Mouse (Mus musculus) c-Kit-positive CD71-negative TER-119-negative erythroid progenitor cells, embryonic 14.5 days (primary cell): ENCODE measurements at regions not wholly inside any gene's neighbourhood (a gene's known extent, or its start where the extent isn't known, plus 50 kb on each side); places are given as distances from the start of the nearest gene placed in this dataset.

ENCODE experiments used
- DNase-seq: peaks from one replicate; pipeline ENCODE4 v3.0.0-alpha.2; 2013; ENCODE audit warnings: low read depth

DNA sequence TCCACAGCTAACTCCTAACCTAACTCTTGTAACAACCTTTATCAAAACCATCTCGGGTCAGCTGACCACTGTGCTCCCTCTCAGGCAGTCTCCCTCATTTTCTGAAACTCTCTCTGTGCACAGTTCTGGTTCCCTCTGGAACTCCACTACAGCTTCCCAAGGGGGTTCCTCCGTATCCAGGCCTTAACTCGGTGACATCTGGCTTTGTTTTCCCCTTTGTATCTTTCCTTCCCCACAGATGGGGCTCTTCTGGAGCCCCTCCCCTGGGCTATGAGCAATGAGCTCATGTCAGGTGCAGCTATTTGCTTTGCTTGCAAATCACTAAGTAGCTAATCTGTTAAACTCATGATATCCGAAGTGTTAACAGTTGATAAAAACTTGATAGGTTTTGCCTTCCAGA is 535.6 kb downstream of the Slc4a3 start:
- DNase-seq, result no peak

DNA sequence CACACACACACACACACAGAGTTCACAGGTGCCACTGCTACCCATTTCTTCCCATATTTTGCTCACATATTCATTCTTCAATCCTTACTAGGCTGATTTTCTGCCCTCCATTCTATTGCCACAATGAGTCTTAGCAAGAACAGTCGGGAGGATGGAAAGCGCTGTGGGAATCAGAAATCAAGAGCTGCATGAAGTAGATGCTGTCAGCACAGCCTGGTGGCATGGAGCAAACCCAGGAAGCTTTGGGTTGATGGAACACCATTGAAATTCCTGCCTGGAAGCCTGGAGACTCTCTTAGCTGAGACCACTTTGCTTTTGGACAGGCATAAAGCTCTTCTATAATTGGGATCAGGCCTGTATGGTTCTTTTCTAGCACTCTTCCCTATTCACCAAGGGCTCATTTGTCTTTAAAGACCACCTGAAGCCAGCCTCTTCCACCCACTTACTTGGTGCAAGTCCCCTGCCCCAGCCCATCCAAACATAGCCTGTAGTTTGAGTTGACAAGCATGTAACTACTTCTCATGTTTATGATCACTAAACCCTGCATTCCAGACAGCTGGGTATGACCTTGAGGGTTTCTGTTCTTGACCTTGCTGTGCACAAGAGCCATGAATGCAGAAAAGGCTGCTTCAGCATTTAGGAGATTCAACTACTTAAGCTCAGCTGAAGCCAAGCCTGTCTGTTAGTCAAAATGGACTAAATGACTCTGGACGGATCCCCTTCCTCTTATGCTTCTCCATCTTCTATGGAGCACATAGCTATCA is 537.4 kb downstream of the Slc4a3 start:
- no peak for DNase-seq

DNA sequence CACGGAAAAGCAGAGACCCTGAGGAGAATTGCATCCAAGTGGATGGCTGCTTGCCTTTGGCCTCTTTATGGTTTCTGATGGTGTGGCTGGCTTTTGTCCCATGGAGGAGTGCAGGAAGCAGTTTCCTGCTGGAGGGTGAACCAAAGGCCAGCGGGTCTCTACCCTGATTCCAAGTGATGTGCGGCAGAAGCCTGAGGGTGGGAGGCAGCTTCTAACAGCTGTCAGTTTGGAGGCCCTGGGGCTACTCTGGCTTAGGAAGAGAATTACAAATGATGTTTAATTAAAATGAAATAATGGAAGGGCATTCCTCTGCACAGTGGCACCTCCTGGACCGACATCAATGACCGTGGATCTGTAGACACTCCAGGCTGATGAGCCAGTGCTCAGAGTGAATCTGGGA is 545.0 kb downstream of the Slc4a3 start:
- DNase-seq, result no peak

DNA sequence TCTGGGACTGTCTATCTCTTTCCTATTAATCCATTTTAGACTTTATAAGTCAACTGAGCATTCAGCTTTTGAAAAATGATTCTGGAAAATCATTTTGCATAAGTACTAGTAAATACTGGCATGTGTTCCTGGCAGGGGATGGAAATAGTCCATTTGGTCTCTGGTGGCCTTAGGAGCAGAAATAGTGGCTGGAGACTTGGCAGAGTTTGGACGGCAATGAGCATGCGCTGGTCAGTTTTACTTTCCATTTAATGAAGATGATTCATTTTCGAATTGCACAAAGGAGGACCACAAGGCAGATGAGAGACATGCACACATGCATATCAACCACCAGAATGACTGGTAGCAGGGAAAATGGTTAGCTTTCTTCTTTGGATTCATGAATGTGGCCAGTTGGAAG is 567.2 kb downstream of the Slc4a3 start:
- no peak for DNase-seq

DNA sequence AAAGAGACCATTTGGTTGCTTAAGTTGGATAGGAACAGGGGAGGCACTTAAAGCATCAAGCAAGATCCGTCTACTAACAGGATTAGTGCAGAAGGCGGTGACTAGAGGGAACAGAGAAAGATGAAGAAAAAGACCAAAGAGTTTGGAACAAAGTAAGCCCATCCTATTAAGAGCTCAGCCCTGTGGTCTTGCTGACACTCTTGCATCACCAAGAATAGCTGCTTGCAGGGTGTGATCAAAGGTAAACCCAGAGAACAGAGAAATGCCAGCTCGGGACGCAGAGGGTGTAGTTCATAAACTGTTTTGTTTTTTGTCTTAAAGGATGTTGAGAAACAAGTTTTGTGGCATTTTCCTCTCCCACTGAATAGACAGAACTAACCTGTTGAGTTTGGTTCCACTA is 574.8 kb downstream of the Slc4a3 start:
- DNase-seq, result no peak

DNA sequence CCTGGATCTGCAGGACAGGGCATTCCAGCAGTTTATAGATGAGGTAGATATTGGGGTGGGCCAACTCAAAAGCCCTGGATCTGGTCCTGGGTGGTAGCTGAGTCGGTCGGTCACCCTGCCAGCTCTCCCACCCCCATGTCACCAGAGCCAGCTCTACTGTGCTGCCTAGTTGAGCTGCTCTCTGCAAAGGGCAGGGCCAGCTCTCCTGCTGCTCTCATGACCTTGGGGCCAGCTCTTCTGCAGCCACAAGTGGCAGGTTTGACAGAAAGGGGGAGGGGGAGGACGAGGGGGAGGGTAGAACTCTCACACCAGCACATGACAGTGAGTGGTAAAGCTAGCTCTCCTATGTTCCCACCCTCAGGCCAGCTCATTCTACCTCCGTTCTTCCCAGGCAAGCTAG is 584.3 kb downstream of the Slc4a3 start:
- no peak for DNase-seq

DNA sequence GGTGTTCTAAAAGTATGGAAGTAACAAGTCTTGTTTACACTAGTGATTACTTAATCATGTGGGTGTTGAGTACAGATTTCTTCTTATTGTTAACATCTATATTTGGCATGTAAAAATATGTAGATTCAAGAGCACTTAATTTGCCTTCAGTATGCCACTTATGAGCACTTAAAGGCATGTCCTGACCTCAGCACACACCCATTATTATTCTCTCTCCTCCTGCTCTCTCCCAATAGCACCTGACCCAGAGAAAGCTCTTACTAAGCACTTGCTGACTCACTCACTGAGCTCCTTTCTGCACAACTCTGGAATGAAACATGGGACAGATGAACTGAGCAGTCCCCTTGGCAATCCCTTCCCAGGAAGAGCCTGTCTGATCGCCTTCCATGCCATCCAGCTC is 590.7 kb downstream of the Slc4a3 start:
- no peak for DNase-seq

DNA sequence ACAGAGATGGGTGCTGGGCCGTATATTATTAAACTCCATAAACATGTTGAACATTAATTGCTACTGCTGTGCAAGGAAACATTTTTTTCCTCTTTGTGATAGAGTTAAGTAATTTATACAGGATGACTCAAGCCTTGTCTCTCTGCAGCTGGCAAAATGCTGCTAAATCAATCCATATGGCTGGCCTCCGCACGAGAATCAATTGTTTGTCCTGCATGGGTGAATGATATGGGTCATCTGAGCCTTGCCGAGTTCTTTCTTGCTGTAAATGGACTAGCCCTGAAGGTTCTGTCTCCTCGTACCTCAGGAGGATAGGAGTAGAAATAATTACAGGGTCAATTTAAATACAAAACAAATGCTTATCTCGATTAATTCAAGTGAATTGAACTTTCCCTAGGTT is 591.6 kb downstream of the Slc4a3 start:
- no peak for DNase-seq

DNA sequence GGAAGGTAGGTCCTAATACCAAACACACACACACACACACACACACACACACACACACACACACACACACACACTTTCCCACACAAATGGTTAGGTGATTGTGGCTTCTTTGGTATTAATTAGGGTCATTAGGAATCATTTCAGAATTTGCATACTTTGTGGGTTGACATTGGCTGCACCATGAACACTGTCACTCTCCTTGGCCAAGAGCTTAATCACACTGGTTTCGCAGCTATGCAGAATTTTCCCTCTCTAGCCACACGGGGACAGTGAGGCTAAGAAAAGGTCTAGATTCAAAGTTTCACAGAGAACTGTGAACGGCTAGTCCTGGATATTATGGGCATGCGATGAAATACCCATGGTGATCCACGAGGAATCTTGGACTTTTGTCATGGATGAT is 597.5 kb downstream of the Slc4a3 start:
- DNase-seq, result no peak

DNA sequence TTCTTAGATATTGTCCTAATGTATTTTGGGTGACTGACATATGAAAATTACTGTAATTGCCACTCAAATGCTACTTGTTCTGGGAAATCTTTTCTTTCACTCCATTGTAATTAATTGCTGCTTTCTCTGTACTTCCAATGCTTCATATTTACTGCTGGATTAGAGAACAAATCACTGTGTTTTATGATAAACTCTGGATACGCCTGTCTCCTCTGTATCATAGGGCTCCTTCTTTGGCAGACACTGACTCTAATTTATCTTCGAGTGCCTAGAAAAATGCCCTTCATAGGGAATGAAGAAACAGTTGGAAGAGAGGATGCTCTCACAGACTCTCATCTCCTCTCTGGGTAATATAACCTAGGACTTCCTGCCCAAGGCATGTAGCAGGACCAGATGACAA is 602.9 kb downstream of the Slc4a3 start:
- no peak for DNase-seq

DNA sequence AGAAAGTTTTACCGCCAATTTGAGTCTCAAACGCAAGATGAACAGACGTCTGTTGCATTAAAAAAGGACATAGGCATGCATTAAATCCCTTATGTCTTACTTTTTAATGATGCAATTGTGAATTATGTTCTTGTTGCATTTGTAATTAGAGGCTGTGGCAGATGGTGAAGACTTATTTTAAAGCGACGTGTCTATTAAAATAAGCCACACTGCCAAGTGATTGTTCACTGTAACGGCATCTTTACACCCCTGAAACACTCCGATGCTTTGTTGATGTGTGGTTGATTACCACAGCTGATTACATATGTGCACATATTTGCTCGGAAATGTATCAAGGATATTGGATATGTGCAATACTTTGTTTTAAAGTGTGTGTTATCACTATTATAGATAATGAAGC is 610.2 kb downstream of the Slc4a3 start:
- DNase-seq, result no peak

DNA sequence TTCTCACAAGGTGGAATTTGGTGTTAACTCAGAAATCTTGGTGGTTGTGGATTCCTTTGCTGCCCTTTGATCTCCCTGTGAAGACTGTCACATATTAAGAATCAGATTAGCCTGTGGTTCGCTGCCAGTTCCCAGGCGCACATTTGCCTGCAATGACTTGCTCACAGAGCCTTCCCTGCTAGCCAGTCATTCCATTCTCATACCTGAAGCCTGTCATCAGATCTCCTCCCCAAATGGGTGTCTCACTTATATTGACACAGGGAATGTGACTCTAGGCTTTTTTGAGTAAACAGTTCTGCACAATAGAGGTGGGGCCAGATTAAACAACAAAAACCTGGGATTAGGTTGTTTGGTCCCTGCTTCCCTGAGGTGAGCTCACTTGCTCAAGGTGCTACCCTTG is 621.4 kb downstream of the Slc4a3 start:
- no peak for DNase-seq

DNA sequence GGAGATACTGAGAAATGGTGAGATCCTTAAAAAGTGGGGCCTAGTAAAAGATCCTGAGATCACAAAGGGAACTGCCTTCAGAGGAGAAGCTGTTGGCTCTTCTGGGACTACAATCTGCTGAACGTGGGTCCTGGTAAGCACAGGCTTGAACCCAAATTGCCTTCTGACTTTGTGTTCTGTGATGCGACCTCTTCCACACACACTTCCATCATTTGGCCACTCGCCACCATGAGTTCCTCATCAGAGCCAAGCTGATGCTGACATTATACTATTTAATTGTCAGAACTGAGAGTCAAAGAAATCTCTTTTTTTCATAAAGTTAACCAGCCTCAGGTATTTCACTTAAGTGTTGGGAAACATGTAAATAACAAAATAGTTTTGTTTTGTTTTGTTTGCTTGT is 635.1 kb downstream of the Slc4a3 start:
- DNase-seq, result no peak

DNA sequence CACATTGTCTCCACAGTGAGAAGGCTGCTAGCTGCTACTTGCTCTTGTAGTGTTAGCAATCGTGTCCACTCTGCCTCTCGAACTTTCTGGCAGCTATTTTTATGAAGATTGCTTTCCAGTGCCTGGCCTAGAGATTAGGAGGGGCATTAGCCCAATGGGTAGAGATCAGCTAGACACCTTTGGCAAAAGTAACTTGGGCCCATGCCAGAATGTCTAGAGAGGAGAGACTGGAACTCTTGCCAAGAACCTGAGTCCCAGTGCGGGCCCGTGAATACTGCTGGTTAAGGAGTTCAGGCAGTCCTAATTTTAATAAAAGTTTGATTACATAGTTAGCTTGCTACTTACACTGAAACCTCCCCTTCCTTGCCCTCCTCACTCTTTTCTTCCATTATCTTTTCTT is 648.8 kb downstream of the Slc4a3 start:
- DNase-seq, result no peak

DNA sequence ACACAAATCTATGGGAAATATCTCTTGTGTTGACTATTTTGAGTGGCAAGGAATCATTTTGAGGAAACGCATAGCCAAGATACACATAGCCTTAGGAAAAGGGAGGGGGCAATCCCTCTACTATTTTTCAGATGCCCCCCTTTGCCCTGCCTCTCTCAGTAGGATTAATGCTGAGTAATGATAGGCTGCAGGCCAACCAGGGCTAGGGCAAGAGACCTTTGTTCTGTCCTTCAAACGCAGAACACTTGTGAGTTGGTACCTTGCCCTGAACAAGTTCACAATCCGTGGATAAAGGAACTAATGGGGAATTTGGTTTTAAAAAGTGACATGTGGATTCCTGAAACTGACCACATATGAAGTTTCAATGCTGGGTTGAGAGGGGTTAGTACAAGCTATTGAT is 651.6 kb downstream of the Slc4a3 start:
- no peak for DNase-seq

DNA sequence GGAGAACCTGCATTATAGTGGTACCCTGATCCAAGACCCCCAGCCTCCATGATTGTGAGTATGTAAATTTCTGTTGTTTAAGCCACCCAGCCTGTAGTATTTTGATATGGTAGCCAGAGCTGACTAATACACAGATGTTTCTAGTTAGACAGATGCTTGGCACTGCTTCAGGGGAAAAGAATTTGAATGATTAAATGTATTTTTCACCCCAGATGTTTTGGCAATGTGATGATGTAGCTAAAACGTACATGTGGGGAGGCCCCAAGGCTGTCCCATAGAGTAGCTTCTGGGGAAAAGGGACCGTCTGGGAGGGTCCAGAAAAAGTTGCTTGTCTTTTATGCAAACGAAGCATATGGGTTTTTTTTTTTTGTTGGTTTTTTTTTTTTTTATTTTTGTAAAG is 654.8 kb downstream of the Slc4a3 start:
- no peak for DNase-seq

DNA sequence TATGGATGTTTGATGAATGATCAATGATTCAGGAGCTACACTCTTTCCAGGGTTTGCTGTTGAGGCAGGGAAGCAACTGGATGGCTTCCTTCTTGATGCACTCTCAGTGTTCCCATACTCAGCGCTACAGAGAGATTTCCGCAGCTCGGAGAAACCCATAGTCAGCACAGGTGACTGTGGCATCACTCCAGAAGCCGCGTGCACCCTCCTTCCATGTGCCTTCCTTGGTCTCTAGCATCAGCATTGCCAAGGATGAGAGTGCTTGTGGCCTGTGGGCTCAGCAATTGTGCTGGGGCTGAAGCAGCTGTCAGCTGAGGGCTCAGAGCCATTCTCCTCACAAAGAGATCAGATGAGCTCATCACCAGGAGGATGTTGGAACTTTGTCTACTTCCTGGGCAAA is 666.4 kb downstream of the Slc4a3 start:
- no peak for DNase-seq

DNA sequence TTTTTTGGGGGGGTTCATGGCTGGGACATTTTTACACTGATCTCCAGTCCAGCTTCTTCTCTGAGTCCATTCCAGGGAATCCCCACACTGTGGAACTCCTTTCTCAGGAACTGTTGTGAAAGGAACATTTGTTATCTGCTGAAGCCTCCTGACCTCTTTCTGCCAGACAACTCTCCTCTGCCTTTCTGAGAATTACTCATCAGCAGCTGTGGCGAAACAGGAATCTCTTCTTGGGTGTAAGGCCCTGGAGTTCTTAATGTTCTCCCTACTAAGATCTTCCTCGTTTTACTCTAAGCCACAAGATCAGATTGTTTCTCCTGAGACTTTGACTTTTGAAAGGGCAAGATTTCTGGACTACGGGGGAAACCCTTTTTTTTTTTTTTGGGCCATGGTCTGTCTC is 698.7 kb downstream of the Slc4a3 start:
- DNase-seq, result no peak

DNA sequence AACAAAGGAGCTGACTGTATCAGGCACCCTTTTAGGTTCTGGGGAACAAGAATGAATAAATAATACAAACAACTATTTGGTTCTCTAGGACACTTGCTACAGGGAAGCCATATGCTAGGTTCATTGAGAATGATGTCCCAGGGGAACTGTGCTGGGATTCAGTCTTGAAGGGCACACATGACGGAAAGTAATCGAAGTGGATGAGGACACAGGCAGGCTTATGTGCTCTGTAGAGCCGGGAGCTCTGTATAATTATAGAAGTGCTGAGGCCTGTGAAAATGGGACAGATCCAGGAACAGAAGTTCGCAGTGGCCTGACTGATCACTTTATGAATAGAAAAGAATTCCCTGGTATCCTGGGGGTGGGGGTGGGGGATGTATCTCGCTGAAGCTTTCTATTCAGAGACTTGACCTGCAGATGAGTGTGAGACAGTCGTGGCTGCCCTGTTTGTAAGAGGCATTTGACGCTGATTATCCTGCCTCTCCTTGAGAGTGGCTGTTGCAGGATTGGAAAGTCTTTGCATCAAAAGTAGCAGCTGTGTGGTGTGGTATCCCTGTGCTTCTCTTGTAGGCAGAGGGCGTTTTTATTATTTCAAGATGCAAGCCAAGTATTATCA is 700.2 kb downstream of the Slc4a3 start:
- no peak for DNase-seq

DNA sequence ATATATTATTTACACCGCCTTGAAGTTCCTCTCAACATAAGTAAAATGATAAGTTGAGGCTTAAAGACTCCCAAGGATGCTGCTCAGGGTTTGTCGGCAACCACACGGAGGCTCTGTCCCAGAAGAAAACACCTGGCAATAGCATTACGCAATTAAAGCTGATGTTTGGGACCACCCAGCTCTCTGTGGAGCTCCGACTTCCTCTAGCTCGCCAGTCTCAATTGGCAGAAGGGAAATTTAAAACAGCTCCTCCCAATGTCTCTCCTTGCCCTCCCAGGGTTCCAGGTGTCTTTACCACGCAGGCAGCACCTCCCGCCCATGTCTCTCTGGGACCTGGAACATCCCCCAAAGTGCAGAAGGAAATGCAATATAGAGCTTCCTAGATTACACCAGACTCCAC is 701.1 kb downstream of the Slc4a3 start:
- no peak for DNase-seq

DNA sequence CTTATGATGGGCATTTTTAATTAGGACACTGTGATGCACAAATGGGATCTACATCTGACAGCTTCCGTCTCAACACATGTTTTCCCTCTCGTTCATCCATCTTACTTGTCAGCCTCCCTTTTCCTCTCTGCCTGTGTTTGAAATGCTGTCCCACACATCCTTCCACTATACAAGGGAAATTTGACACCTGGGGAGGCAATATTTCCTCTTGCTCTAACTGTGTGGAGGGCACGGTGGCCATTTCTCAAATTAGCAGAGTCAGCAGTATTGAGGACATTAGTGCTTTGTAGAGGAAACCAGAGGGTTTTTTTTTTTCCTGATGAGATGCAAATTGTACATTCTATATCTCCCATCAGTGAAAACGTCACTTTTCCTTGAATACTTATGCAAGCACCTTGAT is 712.2 kb downstream of the Slc4a3 start:
- DNase-seq, result no peak

DNA sequence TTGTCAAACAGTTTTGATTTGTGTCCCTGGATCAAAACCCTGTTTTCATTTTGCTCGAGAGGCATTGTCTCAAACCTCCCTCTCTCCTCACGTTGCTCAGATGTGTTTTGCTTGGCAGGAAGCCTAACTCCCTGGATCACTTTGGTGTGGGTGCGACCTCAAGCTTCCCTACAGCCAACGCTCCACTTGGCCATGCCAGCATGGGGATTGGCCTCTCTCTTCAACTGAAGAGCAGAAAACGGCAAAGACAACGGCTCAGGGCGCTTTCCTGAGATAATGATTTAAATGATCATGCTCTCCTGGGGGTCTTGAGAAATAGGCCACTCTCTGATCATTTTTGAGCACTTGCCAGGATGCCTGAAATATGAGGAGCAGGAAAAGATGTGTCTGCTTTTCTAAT is 730.1 kb downstream of the Slc4a3 start:
- no peak for DNase-seq

DNA sequence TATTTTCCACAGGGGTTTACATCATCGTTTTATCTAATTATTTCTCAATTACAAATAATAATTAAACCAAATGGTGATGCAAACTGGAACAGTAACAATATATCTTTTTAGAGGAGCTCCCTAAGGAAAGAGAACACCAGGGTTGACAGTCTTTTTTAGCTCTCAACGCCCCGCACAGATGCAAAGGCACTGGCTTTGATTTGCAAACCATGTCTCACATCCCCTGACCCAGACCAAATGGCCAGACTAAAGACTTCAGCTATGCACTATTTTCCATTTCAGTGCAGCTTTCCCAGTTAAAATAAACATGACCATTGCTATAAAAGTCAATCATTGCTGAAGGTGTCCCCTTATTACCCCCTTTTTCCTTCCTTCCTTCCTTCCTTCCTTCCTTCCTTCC is 730.6 kb downstream of the Slc4a3 start:
- no peak for DNase-seq

DNA sequence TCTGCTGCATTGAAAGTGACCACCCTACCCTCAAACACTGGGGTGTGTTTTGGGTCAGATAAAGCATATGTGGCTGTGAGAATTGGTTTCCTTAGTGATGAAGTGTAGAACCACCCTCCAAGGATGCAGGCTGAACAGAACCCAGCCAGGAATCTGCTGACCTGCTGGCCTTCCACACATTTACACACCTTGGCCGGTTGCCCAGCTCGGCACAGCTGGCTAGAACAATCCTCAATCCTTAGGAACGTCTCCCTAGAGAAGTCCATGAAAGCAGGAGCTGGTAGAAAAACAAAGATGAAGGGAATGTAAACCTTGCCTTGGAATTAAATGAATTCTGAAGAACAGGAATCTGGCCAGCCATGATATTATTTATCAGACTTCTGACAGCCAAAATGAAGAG is 737.3 kb downstream of the Slc4a3 start:
- DNase-seq, result no peak
